Mouse (Mus musculus): Measurements from ENCODE around the gene Srpk3.

GRCm38 (mm10) chrX:73815072-73815471, 40.9 kb downstream of the Srpk3 start:
- TF ChIP-seq CTCF (IDR thresholded peaks at IDR 0.05; ENCODE audit: extremely low read depth, insufficient read depth, low read length) (no peak), POLR2A (IDR thresholded peaks at IDR 0.05; ENCODE audit: extremely low read depth, insufficient read depth, low read length) (no peak)

All from cortical plate, adult 2 months (tissue).